Mouse (Mus musculus) frontal cortex, postnatal 36 days (tissue): Measurements from ENCODE around the gene Gm19402.
"Not testable (repeated sequence)": the region's sequence is repeated elsewhere in the genome, so short reads cannot be mapped to it uniquely, and the experiment has no call there.

ENCODE experiments used
- DNase-seq, 2 experiments: peaks; one replicate each; pipeline ENCODE4 v3.0.0; 2022; ENCODE audit warnings: low spot score in 2 of 2

The Gm19402 gene

DNA sequence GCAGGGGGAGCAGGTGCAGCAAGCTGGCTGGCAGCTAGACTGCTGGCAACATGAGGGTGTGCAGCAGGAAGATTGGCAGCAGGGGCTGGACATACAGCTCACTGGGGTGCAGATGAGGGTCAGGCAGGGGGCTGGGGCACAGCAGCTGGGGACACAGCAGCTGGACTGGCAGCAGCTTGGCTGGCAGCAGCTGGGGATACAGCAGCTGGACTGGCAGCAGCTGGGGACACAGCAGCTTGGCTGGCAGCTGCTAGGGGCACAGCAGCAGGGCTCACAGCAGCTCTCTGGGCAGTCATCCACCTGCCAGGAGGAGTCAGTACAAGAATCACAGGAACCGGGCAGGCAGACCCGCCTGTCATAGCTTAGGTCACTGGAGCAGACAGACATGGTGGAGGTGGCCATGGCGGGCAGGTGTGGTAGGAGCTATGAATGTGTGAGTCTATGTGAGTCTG lies at the start of gene Gm19402:
Gene Gm19402, minus strand, starts transcription at position 402 of the 452 bp plus-strand sequence.
- not testable (repeated sequence) for DNase-seq

DNA sequence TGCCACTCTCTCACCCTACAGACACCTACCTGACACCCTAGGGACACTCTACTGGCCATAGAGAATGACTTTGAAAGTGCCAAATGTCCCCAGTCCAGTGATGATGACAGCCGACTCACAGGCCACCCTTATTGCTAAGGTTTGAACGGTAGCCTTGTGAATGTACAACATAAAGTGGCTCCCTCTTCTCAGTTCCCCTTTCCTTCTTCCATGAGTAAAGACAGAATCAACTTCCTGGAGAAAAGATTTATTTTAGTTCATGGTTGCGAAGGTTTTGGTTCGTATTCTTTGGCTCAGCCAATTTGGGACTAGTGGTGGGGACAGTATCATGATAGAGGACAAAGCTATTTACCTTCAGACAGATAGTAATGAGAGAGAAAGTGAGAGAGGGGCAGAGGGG lies 48.4 kb upstream of the Gm19402 start:
- DNase-seq: no peak

DNA sequence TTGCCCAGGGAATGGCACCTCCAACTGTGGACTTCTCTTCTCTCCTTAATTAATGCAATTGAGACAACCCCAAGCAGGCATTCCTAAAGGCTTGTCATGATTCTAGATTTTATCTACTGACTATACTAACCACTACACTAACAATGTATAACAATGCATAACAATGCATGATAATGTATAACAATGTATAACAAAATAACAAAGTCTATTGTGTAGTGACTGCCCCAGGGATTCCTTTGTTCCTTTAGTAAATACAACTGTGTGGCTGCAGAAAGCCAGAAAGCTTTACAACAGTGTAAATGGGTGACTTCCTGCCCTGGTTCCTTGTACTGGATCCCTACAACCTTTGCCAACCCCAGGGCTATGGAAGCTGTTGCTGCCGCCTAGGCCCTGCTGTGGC lies 45.4 kb upstream of the Gm19402 start:
- DNase-seq: no peak

DNA sequence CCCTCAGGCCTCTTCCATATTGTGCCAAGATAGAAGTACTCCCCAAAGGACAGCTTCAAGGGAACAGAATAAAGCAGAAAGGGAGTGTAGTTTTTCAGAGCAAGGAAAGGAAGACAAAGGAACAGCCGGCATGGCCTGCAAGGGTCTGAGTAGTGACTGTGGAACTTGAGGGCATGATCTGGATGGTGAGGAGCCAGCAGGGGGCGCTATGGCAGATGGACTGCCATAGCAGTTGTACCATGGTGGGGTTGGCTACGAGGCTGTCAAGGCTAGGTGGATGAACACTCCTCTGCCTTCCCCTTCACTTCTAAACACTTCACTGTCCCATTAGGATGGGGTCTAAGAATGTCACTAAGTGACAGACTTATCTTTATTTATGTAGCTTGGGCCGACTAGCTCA lies 38.7 kb upstream of the Gm19402 start:
- DNase-seq: no peak

DNA sequence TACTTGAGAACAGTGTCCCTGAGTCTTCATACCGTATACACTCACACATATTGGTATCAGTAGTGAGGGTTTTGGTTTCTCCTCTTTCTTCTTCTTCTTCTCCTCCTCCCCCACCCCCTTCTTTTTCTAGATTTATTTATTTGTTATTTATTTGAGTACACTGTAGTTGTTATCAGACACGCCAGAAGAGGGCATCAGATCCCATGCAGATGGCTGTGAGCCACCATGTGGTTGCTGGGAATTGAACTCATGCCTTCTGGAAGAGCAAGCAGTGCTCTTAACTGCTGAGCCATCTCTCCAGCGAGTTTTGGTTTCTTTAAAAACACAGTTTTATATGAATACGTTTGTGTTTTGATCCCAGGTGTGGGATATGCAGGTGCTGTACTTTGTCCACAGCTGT lies 37.7 kb upstream of the Gm19402 start:
- DNase-seq: no peak

DNA sequence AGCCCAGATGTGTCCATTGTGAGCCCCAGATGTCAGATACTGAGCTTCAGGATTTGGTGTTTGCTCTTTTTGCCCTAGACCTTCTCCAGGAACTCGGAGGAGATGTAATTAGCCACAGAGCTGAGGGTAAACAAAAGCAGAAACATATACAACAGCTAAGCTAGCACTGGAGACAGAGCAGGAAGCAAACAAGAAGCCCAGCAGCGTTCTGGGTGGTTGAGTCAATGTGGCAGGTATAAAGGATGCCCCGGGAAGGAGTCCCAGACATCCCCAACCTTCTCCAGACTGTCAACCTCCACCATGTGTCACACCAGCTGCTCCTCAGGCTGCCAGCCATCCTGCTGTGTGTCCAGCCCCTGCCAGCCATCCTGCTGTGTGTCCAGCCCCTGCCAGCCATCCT lies 35.6 kb upstream of the Gm19402 start, which contains the start of gene Gm10100:
Gene Gm10100, plus strand, starts transcription at position 301 of the 400 bp plus-strand sequence.
- DNase-seq: no peak

DNA sequence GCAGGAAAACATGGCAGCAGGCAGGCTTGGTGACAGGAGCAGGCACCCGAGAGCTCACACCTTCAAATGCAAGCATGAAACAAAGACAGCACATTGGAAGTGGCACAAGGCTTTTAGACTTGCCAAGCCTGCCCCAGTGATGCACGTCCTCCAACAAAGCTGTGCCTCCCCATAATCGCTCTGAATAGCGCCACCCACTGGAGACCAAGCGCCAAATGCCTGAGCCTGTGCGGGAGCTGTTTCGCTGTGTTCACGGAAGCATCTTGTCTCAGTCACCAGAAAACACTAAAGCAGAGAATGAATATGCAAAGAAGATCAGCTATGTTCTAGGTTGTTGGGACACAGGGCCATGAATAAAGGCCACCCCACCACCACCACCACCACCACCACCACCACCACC lies 34.3 kb upstream of the Gm19402 start:
- DNase-seq: no peak

DNA sequence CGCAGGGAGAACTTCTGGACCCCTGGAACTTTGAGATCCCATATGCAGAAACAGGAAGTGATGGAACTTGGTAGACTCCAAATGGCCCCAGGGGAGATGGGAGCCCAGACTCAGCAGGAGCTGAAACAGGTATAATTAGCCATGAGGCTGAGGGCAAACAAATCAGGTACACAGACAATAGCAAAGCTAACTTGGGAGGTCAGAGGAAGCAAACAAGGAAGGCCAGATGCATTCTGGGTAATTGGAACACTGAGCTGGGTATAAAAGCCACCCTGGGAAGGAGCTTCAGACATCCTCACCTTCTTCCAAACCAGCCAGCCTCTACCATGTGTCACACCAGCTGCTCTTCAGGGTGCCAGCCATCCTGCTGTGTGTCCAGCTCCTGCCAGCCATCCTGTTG lies 29.7 kb upstream of the Gm19402 start, which contains the start of gene Krtap12-1:
Gene Krtap12-1, plus strand, starts transcription at position 301 of the 400 bp plus-strand sequence.
- DNase-seq: not testable (repeated sequence)

DNA sequence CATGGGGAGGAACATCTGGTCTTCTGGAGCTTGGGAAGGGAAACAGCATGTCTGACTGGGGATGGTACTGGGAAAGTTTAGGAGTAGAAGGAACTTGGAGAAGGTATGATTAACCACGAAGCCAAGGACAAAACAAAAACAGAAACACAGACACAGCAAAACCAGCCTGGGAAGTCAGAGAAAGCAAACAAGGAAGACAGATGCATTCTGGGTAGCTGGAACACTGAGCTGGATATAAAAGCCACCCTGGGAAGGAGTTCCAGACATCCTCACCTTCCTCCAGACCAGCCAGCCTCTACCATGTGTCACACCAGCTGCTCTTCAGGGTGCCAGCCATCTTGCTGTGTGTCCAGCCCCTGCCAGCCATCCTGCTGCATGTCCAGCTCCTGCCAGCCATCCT lies 24.9 kb upstream of the Gm19402 start, which contains the start of gene Gm10142:
Gene Gm10142, plus strand, starts transcription at position 301 of the 400 bp plus-strand sequence.
- DNase-seq: no peak

DNA sequence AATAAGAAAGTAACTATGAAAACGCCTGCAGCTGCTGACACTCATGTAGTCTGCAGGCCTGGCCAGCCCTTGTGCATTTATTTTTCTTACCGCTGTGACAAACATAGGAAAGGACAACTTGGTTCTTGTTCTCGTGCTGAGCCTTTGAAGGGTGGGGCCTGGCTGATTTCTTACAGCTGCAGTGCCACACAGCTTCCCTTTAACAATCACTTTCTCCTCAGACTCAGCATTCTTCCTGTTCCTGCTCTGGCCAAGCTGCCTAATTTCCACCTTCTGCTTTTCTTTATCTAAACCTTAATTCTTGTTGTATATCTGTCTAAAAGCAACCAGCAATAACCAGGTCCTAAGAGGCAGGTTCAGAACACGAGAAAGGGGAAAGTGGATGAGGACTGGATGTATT lies 23.2 kb upstream of the Gm19402 start:
- DNase-seq: no peak

DNA sequence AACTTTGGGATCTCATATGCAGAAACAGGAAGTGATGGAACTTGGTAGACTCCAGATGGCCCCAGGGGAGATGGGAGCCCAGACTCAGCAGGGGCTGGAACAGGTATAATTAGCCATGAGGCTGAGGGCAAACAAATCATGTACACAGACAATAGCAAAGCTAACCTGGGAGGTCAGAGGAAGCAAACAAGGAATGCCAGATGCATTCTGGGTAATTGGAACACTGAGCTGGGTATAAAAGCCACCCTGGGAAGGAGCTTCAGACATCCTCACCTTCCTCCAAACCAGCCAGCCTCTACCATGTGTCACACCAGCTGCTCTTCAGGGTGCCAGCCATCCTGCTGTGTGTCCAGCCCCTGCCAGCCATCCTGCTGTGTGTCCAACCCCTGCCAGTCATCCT lies 20.6 kb upstream of the Gm19402 start, which contains the start of gene Gm10024:
Gene Gm10024, plus strand, starts transcription at position 301 of the 400 bp plus-strand sequence.
- DNase-seq: not testable (repeated sequence)

DNA sequence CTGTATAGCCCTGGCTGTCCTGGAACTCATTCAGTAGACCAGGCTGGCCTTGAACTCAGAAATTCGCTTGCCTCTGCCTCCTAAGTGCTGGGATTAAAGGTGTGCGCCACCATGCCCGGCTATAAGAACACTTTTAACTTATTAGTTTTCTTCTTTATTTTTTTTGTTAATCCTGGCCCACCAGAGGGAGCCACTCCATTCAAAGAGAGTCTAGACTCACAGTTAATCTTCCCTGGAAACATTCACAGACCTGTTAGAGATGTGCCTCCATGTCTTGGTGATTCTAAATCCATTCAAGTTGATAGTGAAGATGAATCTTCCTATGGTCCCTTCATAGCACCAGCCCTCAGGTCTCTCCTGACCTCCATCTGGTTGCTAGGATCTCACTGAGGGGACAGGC lies 19.3 kb upstream of the Gm19402 start:
- DNase-seq: no peak

DNA sequence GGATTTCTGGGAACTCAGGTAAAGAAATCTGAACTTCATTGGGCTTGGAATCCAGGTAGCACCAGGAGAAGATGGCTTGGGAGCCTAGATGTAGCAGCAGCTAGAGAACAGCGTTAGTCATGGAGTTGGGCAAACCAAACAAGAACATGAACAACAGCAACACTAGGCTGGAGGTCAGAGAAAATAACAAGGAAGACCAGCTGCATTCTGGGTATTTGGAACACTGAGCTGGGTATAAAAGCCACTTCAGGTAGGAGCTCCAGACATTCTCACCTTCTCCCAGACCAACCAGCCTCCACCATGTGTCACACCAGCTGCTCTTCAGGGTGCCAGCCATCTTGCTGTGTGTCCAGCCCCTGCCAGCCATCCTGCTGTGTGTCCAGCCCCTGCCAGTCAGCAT lies 15.8 kb upstream of the Gm19402 start, which contains the start of gene Gm10272:
Gene Gm10272, plus strand, starts transcription at position 301 of the 400 bp plus-strand sequence.
- no peak for DNase-seq

DNA sequence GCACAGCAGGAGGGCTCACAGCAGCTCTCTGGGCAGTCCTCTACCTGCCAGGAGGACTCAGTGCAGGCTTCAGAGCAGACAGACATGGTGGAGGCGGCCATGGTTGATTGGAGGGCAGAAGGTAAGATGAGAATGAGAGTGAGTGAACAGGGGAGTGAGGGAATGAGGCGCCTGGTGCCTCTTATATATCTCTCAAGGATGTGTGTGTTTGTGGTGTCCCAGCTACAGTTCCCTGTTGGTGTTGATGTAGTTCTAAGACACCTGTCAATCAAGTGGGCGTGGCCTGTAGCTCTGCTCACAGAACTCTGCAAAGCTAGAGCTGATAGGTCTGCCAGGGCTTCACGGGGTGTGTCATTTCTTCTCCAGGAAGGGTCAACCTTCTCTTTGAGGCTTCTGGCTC lies 6.6 kb upstream of the Gm19402 start, which contains the start of gene Gm9508:
Gene Gm9508, minus strand, starts transcription at position 101 of the 400 bp plus-strand sequence.
- DNase-seq: no peak

DNA sequence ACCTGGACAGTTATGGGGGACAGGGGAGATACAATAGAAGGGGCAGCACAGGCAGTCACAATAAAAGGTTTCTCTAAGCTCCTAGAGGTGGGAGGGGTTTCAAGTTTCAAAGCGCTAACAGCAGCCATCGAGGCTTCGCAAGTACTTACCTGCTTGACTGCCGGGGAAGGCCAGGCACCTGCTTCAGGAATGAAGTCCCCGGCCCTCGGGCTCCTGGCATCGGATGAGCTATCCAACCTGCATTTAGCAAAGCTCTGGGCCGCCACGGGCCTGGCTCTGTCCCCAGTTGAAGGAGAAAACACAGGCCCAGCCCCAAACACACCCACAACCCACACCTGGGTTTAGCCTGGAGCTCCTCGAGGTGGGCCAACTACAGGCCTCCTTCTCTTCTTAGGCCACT lies 3.5 kb downstream of the Gm19402 start:
- DNase-seq: no peak

DNA sequence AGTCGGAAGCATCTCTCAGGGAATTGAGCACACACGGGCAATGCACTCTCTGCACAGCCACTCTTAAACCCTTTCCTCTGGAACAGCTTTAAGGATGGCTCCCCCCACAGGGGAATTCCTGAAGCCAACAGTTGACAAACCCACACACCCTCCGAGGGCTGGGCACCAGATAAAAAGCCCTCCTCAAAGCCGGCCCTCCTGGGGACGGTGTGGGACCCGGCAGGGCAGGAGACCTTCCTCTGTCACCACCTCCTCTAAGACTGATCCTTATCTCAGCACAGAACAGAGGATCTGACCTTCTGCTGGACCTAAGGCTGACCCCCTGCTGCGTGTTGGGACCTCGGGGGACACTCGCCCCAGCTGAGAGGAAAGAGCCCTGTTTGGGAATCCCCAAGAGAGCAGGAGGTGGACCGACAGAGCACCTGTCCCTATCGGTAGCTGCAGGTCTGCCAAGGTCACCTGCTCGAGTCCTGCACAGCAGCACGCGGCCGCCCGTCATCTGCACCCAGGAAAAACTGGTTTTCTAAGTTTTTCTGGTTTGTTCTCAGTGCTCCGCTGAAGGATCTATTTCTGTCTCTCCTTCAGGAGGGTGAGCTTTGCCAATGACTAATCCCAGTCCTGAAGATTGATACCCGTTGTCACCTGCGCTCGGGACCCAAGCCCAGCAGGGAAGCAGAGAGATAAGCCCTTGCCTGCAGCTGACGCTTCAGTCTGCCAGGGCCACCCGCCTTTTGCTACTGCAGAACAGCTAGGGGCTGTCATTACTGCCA lies 4.5 kb downstream of the Gm19402 start, which contains the start of gene Tspear:
Gene Tspear, plus strand, starts transcription at position 675 of the 770 bp plus-strand sequence.
- DNase-seq: no peak

DNA sequence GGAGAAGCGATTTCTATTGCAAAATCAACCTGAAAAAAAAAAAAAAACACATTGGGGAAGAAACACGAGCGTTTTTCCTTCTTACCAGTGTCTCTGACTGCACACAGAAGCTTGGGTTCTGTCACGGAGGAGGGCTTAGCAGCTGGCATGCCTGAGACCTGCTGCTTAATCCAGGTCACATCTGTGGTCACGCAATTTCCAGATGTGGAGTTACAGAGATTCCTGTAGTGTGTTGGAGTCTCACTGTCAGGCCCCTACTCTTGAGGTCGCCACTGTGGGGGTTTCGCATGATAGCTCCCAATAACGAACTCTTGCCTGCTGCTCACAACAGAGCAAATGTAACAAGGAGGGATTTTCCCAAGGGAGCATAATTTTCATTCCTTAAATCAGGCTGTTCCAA lies 6.4 kb downstream of the Gm19402 start:
- DNase-seq: no peak

DNA sequence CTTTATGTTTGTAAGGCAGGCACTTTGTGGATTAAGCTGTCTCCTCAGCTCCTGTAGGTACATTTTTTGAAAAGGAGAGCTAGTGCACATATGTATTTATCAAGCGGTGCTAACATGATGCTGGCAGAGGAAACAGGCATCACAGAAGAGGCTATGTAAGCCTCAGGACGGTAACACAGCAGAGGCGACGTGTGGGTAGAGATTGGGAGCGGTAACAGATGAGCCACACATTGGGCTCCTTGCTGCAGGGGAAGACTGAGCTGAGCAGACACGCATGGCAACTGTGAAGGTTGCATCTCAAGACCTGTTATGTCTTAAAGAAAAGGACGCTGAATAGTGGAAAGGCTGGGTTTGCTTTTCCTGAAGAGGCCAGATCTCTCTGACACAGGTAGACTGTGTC lies 7.6 kb downstream of the Gm19402 start:
- DNase-seq: peak; percentile 31 to 47

DNA sequence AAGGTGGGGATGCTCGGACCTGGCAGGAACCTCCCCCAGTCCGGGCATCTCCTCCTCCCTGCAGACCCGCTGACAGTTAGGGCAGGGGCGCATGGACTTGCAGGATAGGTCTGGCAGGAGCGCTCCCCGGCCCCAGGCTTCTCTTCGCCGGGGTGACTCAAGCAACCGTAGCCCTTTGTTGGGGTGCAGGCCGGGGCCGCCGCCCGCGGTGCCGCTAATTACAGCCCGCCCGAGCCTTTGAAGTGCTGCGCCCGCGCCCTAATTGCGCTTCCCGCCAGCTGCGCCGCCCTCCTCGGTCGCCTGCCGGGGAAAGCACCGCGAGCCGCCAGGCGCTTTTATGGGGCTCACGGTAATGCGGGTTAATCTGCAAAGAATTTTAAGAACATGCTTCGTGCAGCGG lies 13.0 kb downstream of the Gm19402 start:
- no peak for DNase-seq

DNA sequence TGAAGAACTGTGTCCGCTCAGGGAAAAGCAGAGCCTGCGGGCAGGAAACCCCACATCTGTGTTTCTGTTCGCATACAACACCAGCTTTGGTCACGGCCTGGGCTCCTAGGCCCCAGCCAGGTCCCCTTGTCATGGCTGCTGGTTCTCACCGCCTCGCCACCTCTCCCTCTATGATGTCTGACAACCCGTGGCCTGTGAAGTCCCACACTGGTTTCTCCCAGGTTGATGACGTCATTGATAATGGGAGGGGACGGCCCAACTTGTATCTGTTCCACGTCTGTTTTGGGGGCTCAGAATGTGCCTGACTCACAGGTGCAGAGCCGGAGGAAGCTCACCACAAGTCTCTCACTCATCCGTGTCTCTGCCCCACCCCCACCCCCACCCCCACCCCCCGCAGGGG lies 16.8 kb downstream of the Gm19402 start:
- no peak for DNase-seq

DNA sequence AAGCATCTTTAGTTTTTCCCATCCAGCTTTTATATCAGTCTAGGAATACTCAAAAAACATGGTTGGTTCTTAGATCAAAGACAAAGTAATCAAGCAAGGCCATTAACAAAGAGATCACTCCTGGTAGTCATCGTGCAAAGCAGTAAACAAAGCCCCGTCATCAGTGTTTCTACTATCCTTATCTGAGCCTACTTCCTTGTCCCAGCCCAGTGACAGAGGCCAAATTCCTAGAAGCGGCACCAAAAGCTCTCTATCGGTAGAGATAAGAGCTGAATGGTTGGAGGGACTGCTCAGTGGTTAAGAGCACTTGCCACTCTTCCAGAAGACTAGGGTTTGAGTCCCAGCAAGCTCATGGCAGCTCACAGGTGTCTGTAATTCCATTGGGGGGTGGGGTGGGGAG lies 19.0 kb downstream of the Gm19402 start:
- no peak for DNase-seq

DNA sequence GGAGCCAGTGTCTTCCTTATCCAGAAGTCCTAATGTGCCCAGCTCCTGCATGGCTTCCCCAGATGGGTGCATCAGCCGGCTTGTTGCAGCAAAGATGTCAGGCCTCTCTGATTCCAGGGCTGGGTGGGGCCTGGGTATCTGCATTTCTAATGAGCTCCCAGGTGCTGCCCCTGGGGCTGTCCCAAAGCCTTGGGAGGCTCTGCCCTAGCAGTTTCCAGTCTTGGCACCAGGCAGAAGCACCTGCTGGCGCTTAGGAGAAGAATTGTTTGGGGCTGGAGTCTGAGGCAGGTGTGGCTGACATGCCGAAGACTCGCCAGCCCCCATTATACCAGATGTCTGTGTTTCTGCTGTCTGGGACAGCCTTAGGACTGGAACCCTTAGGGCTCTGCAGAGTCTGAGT lies 19.8 kb downstream of the Gm19402 start:
- no peak for DNase-seq

DNA sequence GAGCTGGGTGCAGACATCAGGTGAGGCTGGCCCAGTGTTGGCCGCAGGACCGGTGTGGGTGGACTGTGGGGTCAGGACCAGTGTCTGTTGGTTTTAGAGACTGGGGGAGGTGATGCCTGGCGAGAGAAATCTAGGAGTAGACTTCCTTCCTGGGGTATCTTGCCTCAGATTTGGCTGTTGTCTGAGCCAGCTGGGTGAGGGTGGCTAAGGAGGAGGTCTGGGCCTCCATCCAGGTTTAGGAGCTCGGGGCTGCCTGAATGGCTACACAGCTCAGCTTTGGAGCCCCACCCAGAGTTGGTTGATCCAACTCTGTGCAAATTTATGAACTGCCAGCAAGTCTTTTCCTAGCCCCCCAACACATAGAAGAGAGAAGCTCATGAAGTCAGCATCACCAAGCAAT lies 23.2 kb downstream of the Gm19402 start:
- DNase-seq: peak; percentile 42 to 60
